Mouse (Mus musculus): ENCODE data around the gene Fam189a1. TPM values are rescaled to one million over a fixed set of nuclear protein-coding genes. Genes with fewer than 3 reads are reported as not detected.

Fam189a1 gene
- polyA plus RNA-seq, 1 experiment from 2014 or later = 0.65 TPM

DNA sequence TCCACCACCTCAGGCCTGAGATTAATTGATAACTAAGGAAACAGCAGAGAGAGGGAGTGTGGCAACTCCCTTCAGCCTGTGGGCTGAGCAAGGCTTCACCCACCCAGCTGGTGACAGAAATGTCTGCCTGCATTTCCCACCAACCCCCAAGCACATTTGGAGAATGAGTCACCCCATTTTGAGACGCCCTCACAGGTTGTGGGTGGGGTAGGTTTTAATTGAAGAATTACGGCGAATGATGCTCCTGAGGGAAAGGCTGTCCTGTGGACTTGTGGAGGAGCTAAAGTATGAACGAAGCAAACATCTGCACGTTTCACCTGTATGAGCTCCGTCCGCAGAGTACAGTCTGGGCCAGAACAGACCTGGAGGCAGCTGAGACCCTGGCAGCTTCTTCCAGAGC, 404.2 kb downstream of the Fam189a1 start:
- no peaks in the 10 kb centered on the region for H3K4me1 ChIP-seq (ENCODE audit: control insufficient read depth, insufficient read depth, low read length)
- 78% methylated on average over 7 of the region's 7 CpGs for WGBS
- no peaks in the 10 kb centered on the region for H3K36me3 ChIP-seq (ENCODE audit: control insufficient read depth, insufficient read depth, low read length)
- no peak overlapping the region for H3K4me2 ChIP-seq (replicated peaks; ENCODE audit: low read depth, low read length)
- H3K4me3 ChIP-seq (ENCODE audit: low read length) = no peak overlapping the region
- H3K27ac ChIP-seq (ENCODE audit: low read depth, low read length) = no peak overlapping the region
- no peaks in the 10 kb centered on the region for H3K27me3 ChIP-seq (ENCODE audit: control insufficient read depth, insufficient read depth, low read length)
- H3K9ac ChIP-seq (ENCODE audit: low read depth, low read length) = no peak overlapping the region
- H3K9me3 ChIP-seq (ENCODE audit: control insufficient read depth, low read length) = no peaks in the 10 kb centered on the region
- ATAC-seq (ENCODE audit: low FRiP score, low TSS enrichment) = no peak

DNA sequence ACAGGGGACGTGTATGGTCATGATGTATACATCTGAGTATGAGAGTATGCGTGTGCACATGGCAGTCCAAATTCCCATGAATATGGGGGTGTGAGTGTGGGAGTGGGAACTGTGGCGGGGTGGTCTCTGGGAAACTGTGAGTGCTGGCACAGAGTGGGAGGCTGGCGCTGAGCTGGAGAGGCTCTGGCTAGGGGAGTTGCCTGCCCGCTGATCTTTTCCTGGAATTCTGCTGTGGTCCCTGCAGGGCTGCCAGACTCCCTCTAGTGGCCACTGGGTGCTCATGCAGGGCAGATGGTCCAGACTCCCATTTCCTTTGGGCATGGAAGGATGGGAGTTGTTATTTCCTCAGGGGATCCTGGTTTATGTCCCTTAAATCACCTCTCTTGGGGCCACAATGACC, 404.9 kb downstream of the Fam189a1 start:
- no peak overlapping the region for H3K4me2 ChIP-seq (replicated peaks; ENCODE audit: low read depth, low read length)
- no peak overlapping the region for H3K9ac ChIP-seq (ENCODE audit: low read depth, low read length)
- 26% methylated on average over 5 of the region's 5 CpGs for WGBS
- H3K27ac ChIP-seq (ENCODE audit: low read depth, low read length) = no peak overlapping the region
- H3K36me3 ChIP-seq (ENCODE audit: control insufficient read depth, insufficient read depth, low read length) = no peaks in the 10 kb centered on the region
- ATAC-seq (ENCODE audit: low FRiP score, low TSS enrichment) = peak; percentile 71
- no peak overlapping the region for H3K4me3 ChIP-seq (ENCODE audit: low read length)
- H3K9me3 ChIP-seq (ENCODE audit: control insufficient read depth, low read length) = no peaks in the 10 kb centered on the region
- no peaks in the 10 kb centered on the region for H3K4me1 ChIP-seq (ENCODE audit: control insufficient read depth, insufficient read depth, low read length)
- no peaks in the 10 kb centered on the region for H3K27me3 ChIP-seq (ENCODE audit: control insufficient read depth, insufficient read depth, low read length)

GRCm38 (mm10) chr7:64743610-64744009, 412.8 kb downstream of the Fam189a1 start:
- Histone ChIP-seq H3K9me3 (ENCODE audit: control insufficient read depth, low read length) (no peaks in the 10 kb centered on the region), H3K4me3 (ENCODE audit: low read length) (no peak overlapping the region), H3K4me2 (replicated peaks; ENCODE audit: low read depth, low read length) (no peak overlapping the region), H3K9ac (ENCODE audit: low read depth, low read length) (no peak overlapping the region), H3K4me1 (ENCODE audit: control insufficient read depth, insufficient read depth, low read length) (no peaks in the 10 kb centered on the region), H3K27me3 (ENCODE audit: control insufficient read depth, insufficient read depth, low read length) (no peaks in the 10 kb centered on the region), H3K27ac (ENCODE audit: low read depth, low read length) (no peak overlapping the region), H3K36me3 (ENCODE audit: control insufficient read depth, insufficient read depth, low read length) (no peaks in the 10 kb centered on the region)
- WGBS = 88% methylated on average over 7 of the region's 7 CpGs
- ATAC-seq (ENCODE audit: low FRiP score, low TSS enrichment) = no peak

- H3K4me2 ChIP-seq (replicated peaks; ENCODE audit: low read depth, low read length) = no peak overlapping the region
- no peak overlapping the region for H3K4me3 ChIP-seq (ENCODE audit: low read length)
- H3K36me3 ChIP-seq (ENCODE audit: control insufficient read depth, insufficient read depth, low read length) = no peaks in the 10 kb centered on the region
- no peaks in the 10 kb centered on the region for H3K4me1 ChIP-seq (ENCODE audit: control insufficient read depth, insufficient read depth, low read length)
- no peaks in the 10 kb centered on the region for H3K9me3 ChIP-seq (ENCODE audit: control insufficient read depth, low read length)
- 35% methylated on average over 8 of the region's 8 CpGs for WGBS
- ATAC-seq (ENCODE audit: low FRiP score, low TSS enrichment) = peak; percentile 66
- H3K9ac ChIP-seq (ENCODE audit: low read depth, low read length) = no peak overlapping the region
- no peaks in the 10 kb centered on the region for H3K27me3 ChIP-seq (ENCODE audit: control insufficient read depth, insufficient read depth, low read length)
- no peak overlapping the region for H3K27ac ChIP-seq (ENCODE audit: low read depth, low read length)
Observed at GRCm38 (mm10) chr7:64741333-64742307, 414.8 kb downstream of the Fam189a1 start.

- H3K27ac ChIP-seq (ENCODE audit: low read depth, low read length) = no peak overlapping the region
Observed at GRCm38 (mm10) chr7:64739131-64739530, 417.2 kb downstream of the Fam189a1 start.

DNA sequence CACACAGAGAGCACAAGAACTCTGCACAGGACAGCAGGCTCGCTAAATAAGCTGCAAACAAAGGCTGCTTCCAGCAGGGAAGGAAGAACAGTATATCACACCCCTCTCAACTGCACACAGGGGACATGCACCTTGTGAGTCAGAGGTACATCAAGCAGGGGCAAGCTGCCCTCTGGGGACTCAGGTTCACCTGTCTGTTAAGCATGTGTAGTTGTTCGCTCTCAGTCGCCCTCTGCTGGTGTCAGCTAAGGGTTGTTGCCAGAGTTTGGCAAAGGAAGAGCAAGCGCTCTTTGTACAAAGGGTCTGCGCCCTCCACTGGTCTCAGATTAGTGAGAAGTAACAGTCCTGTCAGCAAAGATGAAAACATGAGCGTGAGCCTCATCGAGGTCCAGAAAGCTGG, 426.6 kb downstream of the Fam189a1 start:
- Histone ChIP-seq H3K4me1 (ENCODE audit: control insufficient read depth, insufficient read depth, low read length) (no peaks in the 10 kb centered on the region), H3K27me3 (ENCODE audit: control insufficient read depth, insufficient read depth, low read length) (no peaks in the 10 kb centered on the region), H3K36me3 (ENCODE audit: control insufficient read depth, insufficient read depth, low read length) (no peaks in the 10 kb centered on the region), H3K9ac (ENCODE audit: low read depth, low read length) (no peak overlapping the region), H3K9me3 (ENCODE audit: control insufficient read depth, low read length) (no peaks in the 10 kb centered on the region), H3K4me3 (ENCODE audit: low read length) (no peak overlapping the region), H3K27ac (ENCODE audit: low read depth, low read length) (no peak overlapping the region), H3K4me2 (replicated peaks; ENCODE audit: low read depth, low read length) (no peak overlapping the region)
- ATAC-seq (ENCODE audit: low FRiP score, low TSS enrichment) = no peak; the same call in 1 of the 2 replicates
- 28% methylated on average over 7 of the region's 7 CpGs for WGBS

More at GRCm38 (mm10) chr7:64739131-64739530, 417.2 kb downstream of the Fam189a1 start:
- no peak overlapping the region for H3K4me2 ChIP-seq (replicated peaks; ENCODE audit: low read depth, low read length)
- no peak for ATAC-seq (ENCODE audit: low FRiP score, low TSS enrichment)
- WGBS = 75% methylated on average over 11 of the region's 11 CpGs
- H3K4me1 ChIP-seq (ENCODE audit: control insufficient read depth, insufficient read depth, low read length) = no peaks in the 10 kb centered on the region
- H3K27me3 ChIP-seq (ENCODE audit: control insufficient read depth, insufficient read depth, low read length) = no peaks in the 10 kb centered on the region
- H3K36me3 ChIP-seq (ENCODE audit: control insufficient read depth, insufficient read depth, low read length) = no peaks in the 10 kb centered on the region
- H3K9me3 ChIP-seq (ENCODE audit: control insufficient read depth, low read length) = no peaks in the 10 kb centered on the region
- no peak overlapping the region for H3K9ac ChIP-seq (ENCODE audit: low read depth, low read length)
- no peak overlapping the region for H3K4me3 ChIP-seq (ENCODE audit: low read length)

DNA sequence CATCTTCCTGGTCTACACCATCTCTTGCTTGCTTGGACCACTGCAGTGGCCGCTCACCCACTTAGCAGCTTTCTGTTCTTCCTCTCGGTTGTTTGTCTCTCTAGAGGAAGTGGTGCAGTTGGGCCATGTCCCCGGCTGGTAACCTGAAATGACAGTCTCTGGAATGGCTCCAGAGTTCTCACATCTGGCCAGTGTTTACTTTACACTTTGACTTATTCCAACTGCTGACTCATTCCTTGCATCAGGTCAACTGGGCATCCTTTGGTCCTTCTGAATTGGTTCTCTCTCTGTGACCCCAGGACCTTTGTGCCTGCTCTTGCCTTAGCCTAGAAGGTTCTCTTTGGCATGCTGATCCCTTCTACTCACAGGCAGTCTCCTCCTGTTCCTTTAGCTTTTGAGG, 427.6 kb downstream of the Fam189a1 start:
- Histone ChIP-seq H3K27ac (ENCODE audit: low read depth, low read length) (no peak overlapping the region), H3K4me1 (ENCODE audit: control insufficient read depth, insufficient read depth, low read length) (no peaks in the 10 kb centered on the region), H3K36me3 (ENCODE audit: control insufficient read depth, insufficient read depth, low read length) (no peaks in the 10 kb centered on the region), H3K27me3 (ENCODE audit: control insufficient read depth, insufficient read depth, low read length) (no peaks in the 10 kb centered on the region), H3K4me3 (ENCODE audit: low read length) (no peak overlapping the region), H3K9me3 (ENCODE audit: control insufficient read depth, low read length) (no peaks in the 10 kb centered on the region), H3K4me2 (replicated peaks; ENCODE audit: low read depth, low read length) (no peak overlapping the region), H3K9ac (ENCODE audit: low read depth, low read length) (no peak overlapping the region)
- ATAC-seq (ENCODE audit: low FRiP score, low TSS enrichment) = no peak
- 54% methylated on average over 3 of the region's 3 CpGs for WGBS

DNA sequence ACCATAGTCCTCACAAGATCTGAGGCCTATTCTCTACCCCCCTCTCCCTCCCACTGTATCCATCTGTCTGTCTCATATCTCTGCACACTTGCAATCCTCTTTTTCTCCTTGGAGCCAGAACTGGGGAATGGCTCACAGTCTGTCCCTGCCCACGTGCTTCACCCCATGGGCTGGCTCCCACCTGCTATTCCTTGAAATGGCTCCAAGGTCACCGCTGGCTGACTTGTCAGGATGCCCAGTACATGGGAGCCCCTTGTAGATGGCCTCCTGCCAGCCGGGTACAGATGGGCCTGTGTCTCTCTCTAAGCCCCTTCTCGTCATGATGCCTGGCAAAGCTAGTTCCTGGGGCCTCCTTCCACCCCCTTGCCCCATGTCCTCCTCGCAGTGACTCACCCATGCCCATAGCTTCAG, 428.2 kb downstream of the Fam189a1 start:
- WGBS = 85% methylated on average over 5 of the region's 5 CpGs
- H3K27me3 ChIP-seq (ENCODE audit: control insufficient read depth, insufficient read depth, low read length) = no peaks in the 10 kb centered on the region
- no peaks in the 10 kb centered on the region for H3K4me1 ChIP-seq (ENCODE audit: control insufficient read depth, insufficient read depth, low read length)
- H3K4me2 ChIP-seq (replicated peaks; ENCODE audit: low read depth, low read length) = no peak overlapping the region
- no peaks in the 10 kb centered on the region for H3K36me3 ChIP-seq (ENCODE audit: control insufficient read depth, insufficient read depth, low read length)
- no peak for ATAC-seq (ENCODE audit: low FRiP score, low TSS enrichment)
- H3K9ac ChIP-seq (ENCODE audit: low read depth, low read length) = no peak overlapping the region
- no peak overlapping the region for H3K27ac ChIP-seq (ENCODE audit: low read depth, low read length)
- no peaks in the 10 kb centered on the region for H3K9me3 ChIP-seq (ENCODE audit: control insufficient read depth, low read length)
- H3K4me3 ChIP-seq (ENCODE audit: low read length) = no peak overlapping the region

- H3K9ac ChIP-seq (ENCODE audit: low read depth, low read length) = no peak overlapping the region
- 82% methylated on average over 6 of the region's 6 CpGs for WGBS
- no peak overlapping the region for H3K4me3 ChIP-seq (ENCODE audit: low read length)
- no peaks in the 10 kb centered on the region for H3K4me1 ChIP-seq (ENCODE audit: control insufficient read depth, insufficient read depth, low read length)
- H3K9me3 ChIP-seq (ENCODE audit: control insufficient read depth, low read length) = no peaks in the 10 kb centered on the region
- H3K27me3 ChIP-seq (ENCODE audit: control insufficient read depth, insufficient read depth, low read length) = no peaks in the 10 kb centered on the region
- no peaks in the 10 kb centered on the region for H3K36me3 ChIP-seq (ENCODE audit: control insufficient read depth, insufficient read depth, low read length)
- H3K4me2 ChIP-seq (replicated peaks; ENCODE audit: low read depth, low read length) = no peak overlapping the region
- ATAC-seq (ENCODE audit: low FRiP score, low TSS enrichment) = no peak
- H3K27ac ChIP-seq (ENCODE audit: low read depth, low read length) = no peak overlapping the region
Observed at GRCm38 (mm10) chr7:64725967-64726695, 430.2 kb downstream of the Fam189a1 start.
